Mouse (Mus musculus) limb, embryonic 14.5 days (tissue): Measurements from ENCODE around the gene Lysmd2. TPM values are rescaled to one million over a fixed set of nuclear protein-coding genes. Genes with fewer than 3 reads are reported as not detected.

Source experiments
- ATAC-seq: fragments of 200-750 bp; cut with Nextera tagmentation; 2 replicates; pipeline ENCODE4 v1.8.0; 2017; ENCODE audit warnings: low read depth, moderate number of reproducible peaks, moderate TSS enrichment; ENCODE audit not compliant: low FRiP score
- DNase-seq: peaks from one replicate; pipeline ENCODE4 v3.0.0-alpha.2; 2015; ENCODE audit warnings: low spot score
- H3K27ac ChIP-seq: fragments of 300-500 bp; sonication (generic); replicated peaks from 2 replicates; pipeline ENCODE4 v1.5.1; 2014; ENCODE audit warnings: low read depth, mild to moderate bottlenecking, low read length, moderate library complexity, mixed read lengths
- H3K27me3 ChIP-seq: fragments of 300-500 bp; sonication (generic); 2 replicates; pipeline ENCODE4 v1.6.1; 2014; ENCODE audit warnings: low read length, mixed read lengths; ENCODE audit not compliant: control insufficient read depth, insufficient read depth
- H3K36me3 ChIP-seq: fragments of 300-500 bp; sonication (generic); 2 replicates; pipeline ENCODE4 v1.6.1; 2014; ENCODE audit warnings: mild to moderate bottlenecking, low read length, moderate library complexity, mixed read lengths; ENCODE audit not compliant: control insufficient read depth, insufficient read depth
- H3K4me1 ChIP-seq: fragments of 300-500 bp; sonication (generic); 2 replicates; pipeline ENCODE4 v1.6.1; 2014; ENCODE audit warnings: antibody characterized with exemption, low read length, mixed read lengths; ENCODE audit not compliant: control insufficient read depth, insufficient read depth
- H3K4me2 ChIP-seq: fragments of 300-500 bp; sonication (generic); replicated peaks from 2 replicates; pipeline ENCODE4 v1.6.1; 2014; ENCODE audit warnings: low read depth, mild to moderate bottlenecking, low read length, moderate library complexity; ENCODE audit not compliant: severe bottlenecking
- H3K4me3 ChIP-seq: fragments of 300-500 bp; sonication (generic); replicated peaks from 2 replicates; pipeline ENCODE4 v1.5.1; 2014; ENCODE audit warnings: low read length
- H3K9ac ChIP-seq: fragments of 300-500 bp; sonication (generic); 2 replicates; pipeline ENCODE4 v1.6.1; 2014; ENCODE audit warnings: mild to moderate bottlenecking, low read depth, low read length, moderate library complexity; ENCODE audit not compliant: severe bottlenecking
- H3K9me3 ChIP-seq: fragments of 300-500 bp; sonication (generic); 2 replicates; pipeline ENCODE4 v1.6.1; 2016; ENCODE audit warnings: low read length; ENCODE audit not compliant: control insufficient read depth
- POLR2A ChIP-seq: fragments of 200-500 bp; IDR thresholded peaks from 2 replicates; pipeline ENCODE4 v1.8.0; 2012; ENCODE audit warnings: inconsistent platforms, mild to moderate bottlenecking, moderate library complexity, borderline replicate concordance; ENCODE audit not compliant: insufficient read depth, insufficient read length; ENCODE audit errors: extremely low read depth
- WGBS: fragments of 180-500 bp; shearing (Covaris S2); extraction: QIAGEN DNeasy Blood & Tissue Kit; methylation state at CpG from one replicate; pipeline ENCODE4 v1.1.7; 2014; 5-methylcytosine and 5-hydroxymethylcytosine counted together
- polyA plus RNA-seq, 2 experiments: library from polyadenylated mRNA; depleted of rRNA in 1 of 2; stranded (reverse) in 1 of 2; unstranded in 1 of 2; fragments of >200 nt; fragmentation: Nextera tagmentation in 1 of 2; extraction: Ambion mirVana in 1 of 2; gene quantifications; 2 replicates each; pipeline versions ENCODE4 v1.2.1 to v1.2.3; 2012 to 2014

Lysmd2 gene
- polyA plus RNA-seq, 2 experiments, result 32.8 to 54.3 TPM

DNA sequence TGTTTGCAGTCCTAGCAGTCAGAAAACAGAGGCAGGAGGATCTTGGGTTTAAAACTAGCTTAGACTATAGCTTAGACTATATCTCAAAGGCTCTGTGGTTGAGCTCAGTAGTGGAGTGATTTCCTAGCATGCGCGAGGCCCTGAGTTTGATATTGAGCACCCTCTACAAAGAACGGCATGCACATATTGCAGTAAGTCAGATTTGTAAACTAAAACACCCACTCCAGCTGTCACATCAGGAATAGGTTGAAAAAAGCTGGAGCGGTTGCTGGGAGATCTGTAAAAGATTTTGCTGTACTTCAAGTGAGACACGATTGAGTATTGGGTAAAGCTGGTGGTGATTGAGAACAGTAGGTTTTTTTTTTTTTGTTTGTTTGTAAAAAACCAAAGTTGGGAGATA is 55.1 kb downstream of the Lysmd2 start:
- Histone ChIP-seq H3K9ac (no peak overlapping the region), H3K4me1 (peaks cover 6% of the 10 kb centered on the region; the same call in 1 of the 2 replicates), H3K4me2 (no peak overlapping the region), H3K27ac (no peak overlapping the region), H3K9me3 (no peaks in the 10 kb centered on the region), H3K36me3 (no peaks in the 10 kb centered on the region), H3K27me3 (no peaks in the 10 kb centered on the region; the same call in 1 of the 2 replicates), H3K4me3 (no peak overlapping the region)
- TF ChIP-seq POLR2A, result no peak
- no peak for DNase-seq
- ATAC-seq, result no peak
- 86% methylated on average over 5 of the region's 5 CpGs for WGBS

DNA sequence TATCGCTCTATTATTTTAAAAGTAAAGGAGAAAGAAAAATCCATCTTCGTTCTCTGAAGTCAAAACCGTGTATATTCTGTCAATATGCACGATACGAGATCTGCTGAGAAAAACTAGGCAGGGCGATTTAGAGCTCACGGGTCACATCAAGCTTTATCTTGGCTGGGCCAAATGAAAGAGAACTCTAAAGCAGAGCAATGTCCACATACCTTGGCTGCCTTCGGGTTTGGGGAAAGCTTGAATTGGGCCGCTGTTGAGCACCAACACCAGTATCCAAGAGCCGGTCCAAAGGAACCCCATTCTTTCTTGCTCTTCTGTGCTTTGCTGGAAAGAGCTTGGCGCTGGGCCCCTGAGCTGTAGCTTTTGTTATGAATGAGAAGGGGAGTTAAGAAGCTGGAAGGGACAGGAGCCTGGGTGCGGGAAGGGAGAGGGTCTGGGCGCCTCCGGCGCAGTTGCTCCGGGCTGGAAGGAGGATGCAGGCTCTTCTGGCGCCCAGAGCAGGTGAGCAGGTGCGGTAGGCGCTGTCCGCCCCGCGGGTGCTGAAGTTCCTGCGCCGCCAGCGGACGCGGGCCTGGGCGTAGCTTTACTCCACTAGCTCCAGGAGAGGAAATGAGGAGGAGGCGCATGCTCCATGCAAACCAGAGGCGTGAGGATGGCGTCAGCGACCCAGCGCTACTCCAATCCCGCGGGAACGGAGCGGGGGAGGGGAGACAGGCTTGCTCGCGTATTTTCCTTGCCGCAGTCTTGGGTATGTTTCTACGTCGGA is 58.1 kb downstream of the Lysmd2 start, which contains the start of gene Scg3:
Gene Scg3, minus strand, starts transcription at position 631 of the 766 bp plus-strand sequence.
- Histone ChIP-seq H3K27me3 (no peaks in the 10 kb centered on the region), H3K4me1 (peaks cover 6% of the 10 kb centered on the region; the same call in 1 of the 2 replicates), H3K9ac (no peak within 1 kb of the TSS), H3K27ac (no peak within 1 kb of the TSS), H3K36me3 (no peaks in the 10 kb centered on the region), H3K9me3 (no peaks in the 10 kb centered on the region), H3K4me2 (peak within 1 kb of the TSS; percentile 46), H3K4me3 (no peak within 1 kb of the TSS)
- TF ChIP-seq POLR2A, result no peak
- DNase-seq (peak; percentile 84), ATAC-seq (peak; percentile 87)
- 8% methylated on average over 40 of the region's 42 CpGs for WGBS

DNA sequence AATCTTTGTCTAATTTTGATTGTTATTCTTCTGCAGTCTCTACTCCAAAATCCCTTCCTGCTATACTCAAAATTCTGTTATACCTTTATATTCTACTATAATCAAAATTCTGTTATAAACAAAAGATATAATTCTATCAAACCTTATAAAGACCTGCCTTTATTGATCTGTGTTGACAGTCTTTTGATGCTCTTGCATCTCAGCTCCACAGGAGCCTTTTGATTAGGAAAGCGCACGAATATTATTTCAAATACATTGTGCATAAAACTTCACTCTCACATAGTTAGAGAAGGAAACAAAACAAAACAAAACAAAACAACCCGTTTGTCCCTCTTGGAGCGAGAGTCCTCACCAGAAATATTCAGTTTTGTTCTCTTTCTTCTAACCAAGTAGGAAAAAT is 58.8 kb downstream of the Lysmd2 start:
- Histone ChIP-seq H3K4me1 (peaks cover 6% of the 10 kb centered on the region; the same call in 1 of the 2 replicates), H3K27me3 (no peaks in the 10 kb centered on the region), H3K4me2 (peak overlapping the region; percentile 46), H3K9ac (no peak overlapping the region), H3K27ac (no peak overlapping the region), H3K9me3 (0 out of 2 replicates have a peak, but pooled peaks cover 2% of the 10 kb centered on the region), H3K36me3 (no peaks in the 10 kb centered on the region), H3K4me3 (no peak overlapping the region)
- TF ChIP-seq POLR2A, result no peak
- 64% methylated on average over 4 of the region's 4 CpGs for WGBS
- DNase-seq (no peak), ATAC-seq (no peak)

DNA sequence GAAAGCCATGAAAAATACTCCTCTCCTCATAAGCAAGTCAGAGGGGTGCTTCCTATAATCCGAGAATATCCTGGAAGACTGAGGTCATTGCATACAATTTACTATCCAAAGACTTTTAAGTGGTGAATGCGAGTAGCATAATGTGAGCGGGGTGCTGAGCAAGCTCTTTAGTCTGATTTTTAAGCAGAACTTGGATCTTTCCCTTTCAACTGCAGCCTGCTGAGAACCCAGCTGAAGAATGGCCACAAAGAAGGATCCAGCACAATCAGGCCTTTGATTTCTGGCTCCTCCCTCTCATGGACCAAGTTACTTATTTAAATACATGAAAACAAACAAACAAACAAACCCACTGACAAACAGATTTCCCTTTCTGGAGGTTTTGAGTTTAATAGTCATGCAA is 59.2 kb downstream of the Lysmd2 start:
- no peaks in the 10 kb centered on the region for H3K36me3 ChIP-seq
- 78% methylated on average over 3 of the region's 3 CpGs for WGBS
- no peak overlapping the region for H3K27ac ChIP-seq
- peaks cover 6% of the 10 kb centered on the region; the same call in 1 of the 2 replicates for H3K4me1 ChIP-seq
- 0 out of 2 replicates have a peak, but pooled peaks cover 5% of the 10 kb centered on the region for H3K9me3 ChIP-seq
- no peak overlapping the region for H3K4me2 ChIP-seq
- no peak for ATAC-seq
- no peak overlapping the region for H3K4me3 ChIP-seq
- no peak for DNase-seq
- no peaks in the 10 kb centered on the region for H3K27me3 ChIP-seq
- no peak for TF ChIP-seq POLR2A
- no peak overlapping the region for H3K9ac ChIP-seq

Other genes starting within 250 kb of the Lysmd2 start
- 37.5 and 38.8 TPM in 2 replicates for gene Mapk6, start 215.7 kb upstream of the Lysmd2 start, polyA plus RNA-seq (2012; rRNA removed)
- 57.0 and 71.3 TPM in 2 replicates for gene Mapk6, start 215.7 kb upstream of the Lysmd2 start, polyA plus RNA-seq (2014; fragmentation: Nextera tagmentation; extraction: Ambion mirVana)
- 11.9 and 21.9 TPM in 2 replicates for gene Leo1, start 184.2 kb upstream of the Lysmd2 start, polyA plus RNA-seq (2012; rRNA removed)
- gene Leo1, start 184.2 kb upstream of the Lysmd2 start, polyA plus RNA-seq (2014; fragmentation: Nextera tagmentation; extraction: Ambion mirVana), result 33.5 and 34.8 TPM in 2 replicates
- gene Tmod3, start 66.1 kb upstream of the Lysmd2 start, polyA plus RNA-seq (2012; rRNA removed), result 41.4 and 48.8 TPM in 2 replicates
- 120 and 121 TPM in 2 replicates for gene Tmod3, start 66.1 kb upstream of the Lysmd2 start, polyA plus RNA-seq (2014; fragmentation: Nextera tagmentation; extraction: Ambion mirVana)
- gene Tmod2, start 14.4 kb upstream of the Lysmd2 start, polyA plus RNA-seq (2012; rRNA removed), result 5.7 and 5.9 TPM in 2 replicates
- 18.8 and 21.1 TPM in 2 replicates for gene Tmod2, start 14.4 kb upstream of the Lysmd2 start, polyA plus RNA-seq (2014; fragmentation: Nextera tagmentation; extraction: Ambion mirVana)
- 0.26 and 0.50 TPM in 2 replicates for gene Scg3, start 58.3 kb downstream of the Lysmd2 start, polyA plus RNA-seq (2012; rRNA removed)
- gene Scg3, start 58.3 kb downstream of the Lysmd2 start, polyA plus RNA-seq (2014; fragmentation: Nextera tagmentation; extraction: Ambion mirVana), result 0.30 and 0.35 TPM in 2 replicates
- gene Bmp5, start 149.6 kb downstream of the Lysmd2 start, polyA plus RNA-seq (2012; rRNA removed), result 12.3 and 12.8 TPM in 2 replicates
- gene Bmp5, start 149.6 kb downstream of the Lysmd2 start, polyA plus RNA-seq (2014; fragmentation: Nextera tagmentation; extraction: Ambion mirVana), result 11.2 and 11.5 TPM in 2 replicates